Mouse (Mus musculus) neural tube, embryonic 12.5 days (tissue): ENCODE data around the gene Atf7ip. TPM values are rescaled to one million over a fixed set of nuclear protein-coding genes. Genes with fewer than 3 reads are reported as not detected.

ENCODE experiments used
- ATAC-seq: fragments of 200-750 bp; cut with Nextera tagmentation; 2 replicates; pipeline ENCODE4 v1.8.0; 2017; ENCODE audit warnings: low read depth, mild to moderate bottlenecking, moderate TSS enrichment, moderate library complexity; ENCODE audit not compliant: low FRiP score
- H3K27ac ChIP-seq: fragments of 300-500 bp; sonication (generic); 2 replicates; pipeline ENCODE4 v1.5.1; 2016
- H3K27me3 ChIP-seq: fragments of 300-500 bp; sonication (generic); replicated peaks from 2 replicates; pipeline ENCODE4 v1.6.1; 2016; ENCODE audit warnings: mild to moderate bottlenecking
- H3K36me3 ChIP-seq: fragments of 300-500 bp; sonication (generic); 2 replicates; pipeline ENCODE4 v1.6.1; 2016; ENCODE audit warnings: mild to moderate bottlenecking
- H3K4me1 ChIP-seq: fragments of 300-500 bp; sonication (generic); 2 replicates; pipeline ENCODE4 v1.6.1; 2016
- H3K4me2 ChIP-seq: fragments of 300-500 bp; sonication (generic); replicated peaks from 2 replicates; pipeline ENCODE4 v1.6.1; 2016; ENCODE audit warnings: mild to moderate bottlenecking
- H3K4me3 ChIP-seq: fragments of 300-500 bp; sonication (generic); 2 replicates; pipeline ENCODE4 v1.5.1; 2016
- H3K9ac ChIP-seq: fragments of 300-500 bp; sonication (generic); 2 replicates; pipeline ENCODE4 v1.6.1; 2016; ENCODE audit warnings: mild to moderate bottlenecking
- H3K9me3 ChIP-seq: fragments of 300-500 bp; sonication (generic); 2 replicates; pipeline ENCODE4 v1.6.1; 2016; ENCODE audit warnings: mild to moderate bottlenecking
- WGBS: fragments of 180-500 bp; shearing (Covaris S2); methylation state at CpG from one replicate; pipeline ENCODE4 v1.1.7; 2016; 5-methylcytosine and 5-hydroxymethylcytosine counted together
- polyA plus RNA-seq: library from polyadenylated mRNA; unstranded; fragments of >200 nt; fragmentation: Nextera tagmentation; extraction: Ambion mirVana; gene quantifications from 2 replicates; pipeline ENCODE4 v1.2.1, GENCODE M21; 2016

Atf7ip gene
- polyA plus RNA-seq, 1 experiment from 2014 or later: 56.4 TPM

- Histone ChIP-seq H3K4me3 (no peak overlapping the region), H3K27me3 (no peaks in the 10 kb centered on the region), H3K4me2 (peak overlapping the region; percentile 32; the same call in 1 of the 2 replicates), H3K27ac (no peak overlapping the region), H3K9ac (no peak overlapping the region), H3K36me3 (peaks cover 7% of the 10 kb centered on the region; the same call in 1 of the 2 replicates), H3K9me3 (no peaks in the 10 kb centered on the region), H3K4me1 (peaks cover 23% of the 10 kb centered on the region)
- 73% methylated on average over 4 of the region's 4 CpGs for WGBS
- no peak for ATAC-seq
Observed at GRCm38 (mm10) chr6:136533804-136534203, 27.8 kb downstream of the Atf7ip start.

- Histone ChIP-seq H3K9ac (no peak overlapping the region), H3K4me3 (no peak overlapping the region), H3K36me3 (peaks cover 9% of the 10 kb centered on the region; the same call in 1 of the 2 replicates), H3K27me3 (no peaks in the 10 kb centered on the region), H3K9me3 (no peaks in the 10 kb centered on the region), H3K4me2 (0 out of 2 replicates have a peak overlapping the region, but pooled peaks have one; percentile 2), H3K27ac (no peak overlapping the region), H3K4me1 (peaks cover 23% of the 10 kb centered on the region)
- 66% methylated on average over 3 of the region's 3 CpGs for WGBS
- no peak for ATAC-seq
Observed at GRCm38 (mm10) chr6:136534444-136534843, 28.5 kb downstream of the Atf7ip start.

GRCm38 (mm10) chr6:136535176-136535575, 29.2 kb downstream of the Atf7ip start:
- no peak for ATAC-seq
- Histone ChIP-seq H3K27ac (no peak overlapping the region), H3K9me3 (no peaks in the 10 kb centered on the region), H3K4me1 (peaks cover 23% of the 10 kb centered on the region), H3K27me3 (no peaks in the 10 kb centered on the region), H3K4me3 (no peak overlapping the region), H3K9ac (no peak overlapping the region), H3K4me2 (0 out of 2 replicates have a peak overlapping the region, but pooled peaks have one; percentile 14), H3K36me3 (peaks cover 9% of the 10 kb centered on the region; the same call in 1 of the 2 replicates)
- 71% methylated on average over 5 of the region's 5 CpGs for WGBS

GRCm38 (mm10) chr6:136536121-136536520, 30.2 kb downstream of the Atf7ip start:
- peaks cover 9% of the 10 kb centered on the region; the same call in 1 of the 2 replicates for H3K36me3 ChIP-seq
- H3K9ac ChIP-seq: 0 out of 2 replicates have a peak overlapping the region, but pooled peaks have one; percentile 26
- peak overlapping the region; percentile 62; the same call in 1 of the 2 replicates for H3K27ac ChIP-seq
- H3K4me1 ChIP-seq: peaks cover 26% of the 10 kb centered on the region
- H3K27me3 ChIP-seq: no peaks in the 10 kb centered on the region
- no peak overlapping the region for H3K4me3 ChIP-seq
- H3K9me3 ChIP-seq: no peaks in the 10 kb centered on the region
- WGBS: 48% methylated on average over 5 of the region's 5 CpGs
- no peak for ATAC-seq
- peak overlapping the region; percentile 38 for H3K4me2 ChIP-seq

GRCm38 (mm10) chr6:136541350-136541749, 35.4 kb downstream of the Atf7ip start:
- 18% methylated on average over 5 of the region's 5 CpGs for WGBS
- no peaks in the 10 kb centered on the region for H3K9me3 ChIP-seq
- H3K9ac ChIP-seq: no peak overlapping the region
- H3K4me3 ChIP-seq: no peak overlapping the region
- peak overlapping the region; percentile 36 for H3K4me2 ChIP-seq
- no peaks in the 10 kb centered on the region for H3K27me3 ChIP-seq
- peak overlapping the region; percentile 59 for H3K27ac ChIP-seq
- H3K36me3 ChIP-seq: peaks cover 9% of the 10 kb centered on the region; the same call in 1 of the 2 replicates
- peaks cover 20% of the 10 kb centered on the region for H3K4me1 ChIP-seq
- ATAC-seq: 0 out of 2 replicates have a peak, but pooled peaks have one; percentile 3

- Histone ChIP-seq H3K9me3 (no peaks in the 10 kb centered on the region), H3K27me3 (no peaks in the 10 kb centered on the region), H3K9ac (no peak overlapping the region), H3K36me3 (peaks cover 9% of the 10 kb centered on the region; the same call in 1 of the 2 replicates), H3K4me3 (no peak overlapping the region), H3K27ac (no peak overlapping the region), H3K4me2 (no peak overlapping the region), H3K4me1 (peaks cover 22% of the 10 kb centered on the region)
- WGBS: 90% methylated on average over 1 of the region's 1 CpGs
- ATAC-seq: no peak
Observed at GRCm38 (mm10) chr6:136542105-136542504, 36.1 kb downstream of the Atf7ip start.

- no peak overlapping the region for H3K9ac ChIP-seq
- H3K27me3 ChIP-seq: no peaks in the 10 kb centered on the region
- peak overlapping the region; percentile 47 for H3K27ac ChIP-seq
- 0 out of 2 replicates have a peak, but pooled peaks cover 2% of the 10 kb centered on the region for H3K36me3 ChIP-seq
- H3K9me3 ChIP-seq: no peaks in the 10 kb centered on the region
- H3K4me3 ChIP-seq: no peak overlapping the region
- WGBS: 13% methylated on average over 6 of the region's 6 CpGs
- peak overlapping the region; percentile 40 for H3K4me2 ChIP-seq
- peak; percentile 76 for ATAC-seq
- H3K4me1 ChIP-seq: peaks cover 23% of the 10 kb centered on the region
Observed at GRCm38 (mm10) chr6:136543164-136543563, 37.2 kb downstream of the Atf7ip start.

- no peak overlapping the region for H3K4me3 ChIP-seq
- peaks cover 23% of the 10 kb centered on the region for H3K4me1 ChIP-seq
- H3K9ac ChIP-seq: no peak overlapping the region
- no peaks in the 10 kb centered on the region for H3K27me3 ChIP-seq
- H3K36me3 ChIP-seq: no peaks in the 10 kb centered on the region
- 78% methylated on average over 11 of the region's 11 CpGs for WGBS
- peak overlapping the region; percentile 50; the same call in 1 of the 2 replicates for H3K27ac ChIP-seq
- H3K4me2 ChIP-seq: no peak overlapping the region
- ATAC-seq: no peak
- H3K9me3 ChIP-seq: no peaks in the 10 kb centered on the region
Observed at GRCm38 (mm10) chr6:136545284-136545870, 39.4 kb downstream of the Atf7ip start.

- Histone ChIP-seq H3K9me3 (no peaks in the 10 kb centered on the region), H3K4me2 (no peak overlapping the region), H3K9ac (no peak overlapping the region), H3K36me3 (no peaks in the 10 kb centered on the region), H3K27ac (no peak overlapping the region), H3K27me3 (no peaks in the 10 kb centered on the region), H3K4me3 (no peak overlapping the region), H3K4me1 (peaks cover 22% of the 10 kb centered on the region)
- WGBS: 93% methylated on average over 2 of the region's 2 CpGs
- no peak for ATAC-seq
Observed at GRCm38 (mm10) chr6:136546286-136546685, 40.3 kb downstream of the Atf7ip start.

GRCm38 (mm10) chr6:136546987-136547386, 41.0 kb downstream of the Atf7ip start:
- H3K4me1 ChIP-seq: peaks cover 16% of the 10 kb centered on the region
- no peak for ATAC-seq
- WGBS: 34% methylated on average over 7 of the region's 7 CpGs
- H3K4me2 ChIP-seq: no peak overlapping the region
- H3K9me3 ChIP-seq: no peaks in the 10 kb centered on the region
- H3K27ac ChIP-seq: no peak overlapping the region
- no peak overlapping the region for H3K4me3 ChIP-seq
- no peaks in the 10 kb centered on the region for H3K27me3 ChIP-seq
- H3K36me3 ChIP-seq: no peaks in the 10 kb centered on the region
- no peak overlapping the region for H3K9ac ChIP-seq

- WGBS: 44% methylated on average over 6 of the region's 6 CpGs
- Histone ChIP-seq H3K9me3 (no peaks in the 10 kb centered on the region), H3K4me3 (no peak overlapping the region), H3K9ac (no peak overlapping the region), H3K4me1 (peaks cover 13% of the 10 kb centered on the region), H3K27me3 (no peaks in the 10 kb centered on the region), H3K36me3 (no peaks in the 10 kb centered on the region), H3K4me2 (0 out of 2 replicates have a peak overlapping the region, but pooled peaks have one; percentile 6), H3K27ac (peak overlapping the region; percentile 65)
- peak; percentile 70; the same call in 1 of the 2 replicates for ATAC-seq
Observed at GRCm38 (mm10) chr6:136548041-136548770, 42.2 kb downstream of the Atf7ip start.

- 0 out of 2 replicates have a peak, but pooled peaks have one; percentile 43 for ATAC-seq
- Histone ChIP-seq H3K4me1 (peaks cover 7% of the 10 kb centered on the region), H3K9ac (no peak overlapping the region), H3K36me3 (no peaks in the 10 kb centered on the region), H3K9me3 (no peaks in the 10 kb centered on the region), H3K27me3 (no peaks in the 10 kb centered on the region), H3K27ac (no peak overlapping the region), H3K4me3 (no peak overlapping the region), H3K4me2 (no peak overlapping the region)
- WGBS: 82% methylated on average over 6 of the region's 6 CpGs
Observed at GRCm38 (mm10) chr6:136548796-136549195, 42.8 kb downstream of the Atf7ip start.
